Mouse (Mus musculus): ENCODE data around the gene Mxd3. TPM values are rescaled to one million over a fixed set of nuclear protein-coding genes. Genes with fewer than 3 reads are reported as not detected.

Mxd3 gene
- polyA plus RNA-seq, 1 experiment: 49.8 TPM

- peaks cover 5% of the 10 kb centered on the region for H3K79me3 ChIP-seq (ENCODE audit: low read depth)
- peaks cover 17% of the 10 kb centered on the region for H3K36me3 ChIP-seq (ENCODE audit: control insufficient read depth, insufficient read depth)
- peaks cover 21% of the 10 kb centered on the region for H3K79me2 ChIP-seq (ENCODE audit: control insufficient read depth, insufficient read depth)
- peak overlapping the region; percentile 79 for H3ac ChIP-seq (ENCODE audit: control insufficient read depth, insufficient read length, low read depth)
- H3K4me3 ChIP-seq (ENCODE audit: insufficient read depth, poor library complexity, severe bottlenecking): peak overlapping the region; percentile 46
- H3K27me3 ChIP-seq (ENCODE audit: control insufficient read depth, insufficient read depth, insufficient read length): no peaks in the 10 kb centered on the region
- TF ChIP-seq CTCF (IDR thresholded peaks at IDR 0.05; ENCODE audit: control insufficient read depth, insufficient read depth, insufficient read length) (no peak), MAX (IDR thresholded peaks at IDR 0.05) (no peak), FOSL1 (IDR thresholded peaks at IDR 0.05; ENCODE audit: insufficient read depth, low read length, poor library complexity, severe bottlenecking) (no peak), USF1 (IDR thresholded peaks at IDR 0.05; ENCODE audit: low read depth) (no peak), MYOG (IDR thresholded peaks at IDR 0.05; ENCODE audit: control insufficient read depth, extremely low read depth, insufficient read length) (no peak), MYOD1 (IDR thresholded peaks at IDR 0.05; ENCODE audit: control insufficient read depth, insufficient read length, low read depth) (no peak), CEBPB (IDR thresholded peaks at IDR 0.05; ENCODE audit: low read depth) (no peak)
These were observed 427 bp downstream of the Mxd3 start for GRCm38 (mm10) chr13:55329109-55329682.

DNA sequence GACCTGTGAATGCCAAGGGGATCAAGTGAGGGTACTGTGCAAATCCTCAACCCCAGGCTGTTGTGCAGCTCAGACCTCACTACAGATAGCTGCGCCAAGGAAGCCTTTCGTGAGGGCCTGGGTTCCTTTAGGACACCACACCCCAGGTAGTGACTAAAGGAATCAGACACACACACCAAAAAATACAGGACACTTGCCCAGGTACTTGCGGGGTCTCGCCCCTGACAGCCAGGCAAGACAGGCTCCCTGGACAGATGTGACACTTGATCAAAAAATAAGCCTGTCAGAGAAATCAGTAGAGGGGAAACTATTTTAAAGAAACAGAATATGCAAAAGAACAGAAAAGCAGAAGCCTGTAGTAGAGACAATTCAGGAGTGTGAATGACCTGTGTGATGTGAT lies 982 bp downstream of the Mxd3 start:
- TF ChIP-seq CTCF (IDR thresholded peaks at IDR 0.05; ENCODE audit: control insufficient read depth, insufficient read depth, insufficient read length) (no peak), MAX (IDR thresholded peaks at IDR 0.05) (no peak), FOSL1 (IDR thresholded peaks at IDR 0.05; ENCODE audit: insufficient read depth, low read length, poor library complexity, severe bottlenecking) (no peak), USF1 (IDR thresholded peaks at IDR 0.05; ENCODE audit: low read depth) (no peak), CEBPB (IDR thresholded peaks at IDR 0.05; ENCODE audit: low read depth) (no peak), MYOD1 (IDR thresholded peaks at IDR 0.05; ENCODE audit: control insufficient read depth, insufficient read length, low read depth) (no peak), MYOG (IDR thresholded peaks at IDR 0.05; ENCODE audit: control insufficient read depth, extremely low read depth, insufficient read length) (no peak)

DNA sequence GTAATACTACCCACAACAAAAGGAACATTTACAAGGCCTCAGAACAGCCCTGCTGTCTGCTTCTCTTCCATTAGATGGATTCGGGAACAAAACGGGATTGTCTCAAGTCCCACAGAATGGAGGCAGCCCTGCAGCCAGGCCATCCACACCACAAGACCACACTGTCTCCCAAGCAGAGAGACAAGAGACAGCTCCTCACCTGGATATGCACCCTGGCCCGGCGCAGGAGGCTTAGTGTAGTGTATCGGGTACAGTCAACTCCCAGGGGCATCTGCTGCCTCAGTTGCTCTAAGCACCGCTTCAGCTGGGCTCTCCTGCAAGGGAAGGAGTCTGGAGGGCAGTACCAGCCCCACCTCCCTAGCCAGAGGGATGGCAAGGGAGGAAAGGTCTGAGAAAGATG lies 1.5 kb downstream of the Mxd3 start:
- Histone ChIP-seq H3K79me3 (ENCODE audit: low read depth) (peaks cover 15% of the 10 kb centered on the region), H3ac (ENCODE audit: control insufficient read depth, insufficient read length, low read depth) (peak overlapping the region; percentile 0), H3K79me2 (ENCODE audit: control insufficient read depth, insufficient read depth) (peaks cover 31% of the 10 kb centered on the region), H3K36me3 (ENCODE audit: control insufficient read depth, insufficient read depth) (peaks cover 27% of the 10 kb centered on the region), H3K27me3 (ENCODE audit: control insufficient read depth, insufficient read depth, insufficient read length) (no peaks in the 10 kb centered on the region), H3K4me3 (ENCODE audit: insufficient read depth, poor library complexity, severe bottlenecking) (no peak overlapping the region)
- TF ChIP-seq USF1 (IDR thresholded peaks at IDR 0.05; ENCODE audit: low read depth): no peak
- no peak for TF ChIP-seq MYOG (IDR thresholded peaks at IDR 0.05; ENCODE audit: control insufficient read depth, extremely low read depth, insufficient read length)
- TF ChIP-seq MYOD1 (IDR thresholded peaks at IDR 0.05; ENCODE audit: control insufficient read depth, insufficient read length, low read depth): no peak
- TF ChIP-seq MAX (IDR thresholded peaks at IDR 0.05): no peak
- TF ChIP-seq CEBPB (IDR thresholded peaks at IDR 0.05; ENCODE audit: low read depth): no peak
- TF ChIP-seq FOSL1 (IDR thresholded peaks at IDR 0.05; ENCODE audit: insufficient read depth, low read length, poor library complexity, severe bottlenecking): no peak
- TF ChIP-seq CTCF (IDR thresholded peaks at IDR 0.05; ENCODE audit: control insufficient read depth, insufficient read depth, insufficient read length): no peak

More for the DNA sequence above, 982 bp downstream of the Mxd3 start:
- H3K4me3 ChIP-seq (ENCODE audit: insufficient read depth, poor library complexity, severe bottlenecking): peak overlapping the region; percentile 46
- H3K36me3 ChIP-seq (ENCODE audit: control insufficient read depth, insufficient read depth): peaks cover 22% of the 10 kb centered on the region
- H3K79me3 ChIP-seq (ENCODE audit: low read depth): peaks cover 11% of the 10 kb centered on the region
- H3K27me3 ChIP-seq (ENCODE audit: control insufficient read depth, insufficient read depth, insufficient read length): no peaks in the 10 kb centered on the region
- H3ac ChIP-seq (ENCODE audit: control insufficient read depth, insufficient read length, low read depth): peak overlapping the region; percentile 79
- H3K79me2 ChIP-seq (ENCODE audit: control insufficient read depth, insufficient read depth): peaks cover 27% of the 10 kb centered on the region

DNA sequence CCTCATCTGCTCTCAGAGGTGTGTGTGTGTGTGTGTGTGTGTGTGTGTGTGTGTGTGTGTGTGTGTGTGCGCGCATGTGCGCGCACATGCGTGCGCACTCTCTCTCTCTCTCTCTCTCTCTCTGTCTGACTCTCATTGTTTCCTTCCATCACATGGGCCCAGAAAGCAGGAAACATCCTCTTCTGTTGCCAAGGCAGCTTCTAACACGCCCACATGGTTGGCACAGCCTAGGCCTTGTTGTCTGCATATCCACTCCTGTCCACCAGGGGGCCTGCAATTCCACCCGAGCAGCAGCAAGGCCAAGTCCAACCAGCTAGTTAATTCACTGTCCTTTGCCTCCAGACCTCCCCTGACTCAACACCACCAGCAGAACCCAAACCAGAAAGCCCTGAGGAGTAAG lies 2.0 kb downstream of the Mxd3 start:
- H3K79me2 ChIP-seq (ENCODE audit: control insufficient read depth, insufficient read depth): peaks cover 37% of the 10 kb centered on the region
- peaks cover 29% of the 10 kb centered on the region for H3K36me3 ChIP-seq (ENCODE audit: control insufficient read depth, insufficient read depth)
- H3K4me3 ChIP-seq (ENCODE audit: insufficient read depth, poor library complexity, severe bottlenecking): no peak overlapping the region
- no peaks in the 10 kb centered on the region for H3K27me3 ChIP-seq (ENCODE audit: control insufficient read depth, insufficient read depth, insufficient read length)
- TF ChIP-seq CTCF (IDR thresholded peaks at IDR 0.05; ENCODE audit: control insufficient read depth, insufficient read depth, insufficient read length) (peak; percentile 86), MYOG (IDR thresholded peaks at IDR 0.05; ENCODE audit: control insufficient read depth, extremely low read depth, insufficient read length) (no peak), FOSL1 (IDR thresholded peaks at IDR 0.05; ENCODE audit: insufficient read depth, low read length, poor library complexity, severe bottlenecking) (no peak), USF1 (IDR thresholded peaks at IDR 0.05; ENCODE audit: low read depth) (peak; percentile 41), CEBPB (IDR thresholded peaks at IDR 0.05; ENCODE audit: low read depth) (no peak), MYOD1 (IDR thresholded peaks at IDR 0.05; ENCODE audit: control insufficient read depth, insufficient read length, low read depth) (no peak), MAX (IDR thresholded peaks at IDR 0.05) (peak; percentile 48)
- no peak overlapping the region for H3ac ChIP-seq (ENCODE audit: control insufficient read depth, insufficient read length, low read depth)
- H3K79me3 ChIP-seq (ENCODE audit: low read depth): peaks cover 21% of the 10 kb centered on the region

DNA sequence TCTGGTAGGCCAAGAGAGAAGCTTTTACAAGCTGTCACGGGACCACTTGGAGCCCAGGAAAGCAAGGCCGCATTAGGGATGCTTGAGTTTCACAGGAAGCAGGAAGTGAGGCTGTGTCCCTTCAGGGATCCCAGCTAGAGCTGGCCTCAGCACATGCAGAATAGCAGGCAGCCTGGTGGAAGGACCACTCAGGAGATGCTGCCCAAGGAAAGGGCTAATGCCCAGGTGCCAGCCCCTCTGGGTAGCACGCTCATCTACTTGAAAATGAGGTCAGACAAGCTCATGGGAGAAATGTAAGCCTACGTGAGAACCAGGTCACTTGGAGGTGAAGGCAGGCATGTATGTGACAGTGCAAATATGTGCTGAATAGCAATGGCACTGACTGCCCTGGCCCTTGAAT lies 2.5 kb downstream of the Mxd3 start:
- no peak for TF ChIP-seq MYOD1 (IDR thresholded peaks at IDR 0.05; ENCODE audit: control insufficient read depth, insufficient read length, low read depth)
- TF ChIP-seq FOSL1 (IDR thresholded peaks at IDR 0.05; ENCODE audit: insufficient read depth, low read length, poor library complexity, severe bottlenecking): no peak
- TF ChIP-seq CTCF (IDR thresholded peaks at IDR 0.05; ENCODE audit: control insufficient read depth, insufficient read depth, insufficient read length): no peak
- no peak for TF ChIP-seq CEBPB (IDR thresholded peaks at IDR 0.05; ENCODE audit: low read depth)
- no peak for TF ChIP-seq MAX (IDR thresholded peaks at IDR 0.05)
- no peak for TF ChIP-seq MYOG (IDR thresholded peaks at IDR 0.05; ENCODE audit: control insufficient read depth, extremely low read depth, insufficient read length)
- TF ChIP-seq USF1 (IDR thresholded peaks at IDR 0.05; ENCODE audit: low read depth): no peak
- peaks cover 29% of the 10 kb centered on the region for H3K36me3 ChIP-seq (ENCODE audit: control insufficient read depth, insufficient read depth)
- peaks cover 41% of the 10 kb centered on the region for H3K79me2 ChIP-seq (ENCODE audit: control insufficient read depth, insufficient read depth)
- no peak overlapping the region for H3ac ChIP-seq (ENCODE audit: control insufficient read depth, insufficient read length, low read depth)
- H3K27me3 ChIP-seq (ENCODE audit: control insufficient read depth, insufficient read depth, insufficient read length): no peaks in the 10 kb centered on the region
- no peak overlapping the region for H3K4me3 ChIP-seq (ENCODE audit: insufficient read depth, poor library complexity, severe bottlenecking)
- peaks cover 25% of the 10 kb centered on the region for H3K79me3 ChIP-seq (ENCODE audit: low read depth)
